Mouse (Mus musculus) myocyte (in vitro differentiated cells): ENCODE results near the gene Tmem150a. TPM values are rescaled to one million over a fixed set of nuclear protein-coding genes. Genes with fewer than 3 reads are reported as not detected.
A peak's percentile ranks its signal among the peaks of the same experiment; 100 is the strongest.

Experiments used
- H3K27me3 ChIP-seq: one replicate; pipeline ENCODE4 v1.6.1; 2011; ENCODE audit not compliant: control insufficient read depth, insufficient read depth, insufficient read length
- H3K36me3 ChIP-seq: one replicate; pipeline ENCODE4 v1.6.1; 2011; ENCODE audit not compliant: control insufficient read depth, insufficient read depth
- H3K4me2 ChIP-seq: one replicate; pipeline ENCODE4 v1.6.1; 2011; ENCODE audit warnings: low read depth, control low read depth
- H3K4me3 ChIP-seq: one replicate; pipeline ENCODE4 v1.5.1; 2011; ENCODE audit warnings: mild to moderate bottlenecking, control low read depth, moderate library complexity
- H3K79me2 ChIP-seq: one replicate; pipeline ENCODE4 v1.6.1; 2011; ENCODE audit not compliant: control insufficient read depth, insufficient read depth
- H3ac ChIP-seq: one replicate; pipeline ENCODE4 v1.6.1; 2011; ENCODE audit not compliant: control insufficient read depth, insufficient read length
- CEBPB ChIP-seq: IDR thresholded peaks from 2 replicates; pipeline ENCODE4 v1.6.1; 2011; ENCODE audit warnings: mild to moderate bottlenecking, moderate library complexity; ENCODE audit not compliant: poor library complexity, insufficient read depth, severe bottlenecking
- E2F4 ChIP-seq: IDR thresholded peaks from one replicate; pipeline ENCODE4 v1.6.1; 2011; ENCODE audit warnings: mild to moderate bottlenecking, control low read depth, moderate library complexity; ENCODE audit not compliant: insufficient read depth
- MAX ChIP-seq: IDR thresholded peaks from one replicate; pipeline ENCODE4 v1.6.1; 2011; ENCODE audit warnings: low read depth, mild to moderate bottlenecking, control low read depth
- MYOD1 ChIP-seq, 3 experiments: IDR thresholded peaks; one replicate each; pipeline ENCODE4 v1.6.1; 2011; ENCODE audit warnings: control low read depth in 2 of 3, low read depth in 2 of 3, mild to moderate bottlenecking in 2 of 3, moderate library complexity in 1 of 3; ENCODE audit not compliant: insufficient read length in 2 of 3, control insufficient read depth in 1 of 3
- MYOG ChIP-seq, 3 experiments: IDR thresholded peaks; one replicate each; pipeline ENCODE4 v1.6.1; 2011; ENCODE audit warnings: control low read depth in 2 of 3, low read depth in 2 of 3, mild to moderate bottlenecking in 2 of 3; ENCODE audit not compliant: insufficient read length in 2 of 3, control insufficient read depth in 1 of 3, insufficient read depth in 1 of 3
- POLR2A ChIP-seq: IDR thresholded peaks from one replicate; pipeline ENCODE4 v1.6.1; 2011; ENCODE audit warnings: low read depth, mild to moderate bottlenecking, control low read depth, moderate library complexity; ENCODE audit not compliant: insufficient read length
- POLR2AphosphoS2 ChIP-seq: IDR thresholded peaks from one replicate; pipeline ENCODE4 v1.6.1; 2011; ENCODE audit warnings: low read depth, control low read depth; ENCODE audit not compliant: insufficient read length
- REST ChIP-seq: IDR thresholded peaks from one replicate; pipeline ENCODE4 v1.6.1; 2011; ENCODE audit warnings: mild to moderate bottlenecking, control low read depth, moderate library complexity; ENCODE audit not compliant: insufficient read depth, insufficient read length
- SRF ChIP-seq: IDR thresholded peaks from one replicate; pipeline ENCODE4 v1.6.1; 2011; ENCODE audit warnings: low read depth; ENCODE audit not compliant: control insufficient read depth, insufficient read length
- TCF12 ChIP-seq: IDR thresholded peaks from one replicate; pipeline ENCODE4 v1.6.1; 2011; ENCODE audit warnings: mild to moderate bottlenecking, control low read depth; ENCODE audit not compliant: poor library complexity, insufficient read depth, severe bottlenecking
- TCF3 ChIP-seq: IDR thresholded peaks from one replicate; pipeline ENCODE4 v1.6.1; 2011; ENCODE audit warnings: low read depth, control low read depth; ENCODE audit not compliant: insufficient read length
- USF1 ChIP-seq: IDR thresholded peaks from one replicate; pipeline ENCODE4 v1.6.1; 2011; ENCODE audit warnings: low read depth, mild to moderate bottlenecking, control low read depth, moderate library complexity
- polyA plus RNA-seq: library from polyadenylated mRNA; unstranded; fragments of >200 nt; fragmentation: generic; extraction: Trizol; gene quantifications from one replicate; pipeline ENCODE4 v1.2.1, GENCODE M21; 2012; ENCODE audit warnings: missing spikeins

Gene Tmem150a
- polyA plus RNA-seq, 1 experiment, result 26.7 TPM

DNA sequence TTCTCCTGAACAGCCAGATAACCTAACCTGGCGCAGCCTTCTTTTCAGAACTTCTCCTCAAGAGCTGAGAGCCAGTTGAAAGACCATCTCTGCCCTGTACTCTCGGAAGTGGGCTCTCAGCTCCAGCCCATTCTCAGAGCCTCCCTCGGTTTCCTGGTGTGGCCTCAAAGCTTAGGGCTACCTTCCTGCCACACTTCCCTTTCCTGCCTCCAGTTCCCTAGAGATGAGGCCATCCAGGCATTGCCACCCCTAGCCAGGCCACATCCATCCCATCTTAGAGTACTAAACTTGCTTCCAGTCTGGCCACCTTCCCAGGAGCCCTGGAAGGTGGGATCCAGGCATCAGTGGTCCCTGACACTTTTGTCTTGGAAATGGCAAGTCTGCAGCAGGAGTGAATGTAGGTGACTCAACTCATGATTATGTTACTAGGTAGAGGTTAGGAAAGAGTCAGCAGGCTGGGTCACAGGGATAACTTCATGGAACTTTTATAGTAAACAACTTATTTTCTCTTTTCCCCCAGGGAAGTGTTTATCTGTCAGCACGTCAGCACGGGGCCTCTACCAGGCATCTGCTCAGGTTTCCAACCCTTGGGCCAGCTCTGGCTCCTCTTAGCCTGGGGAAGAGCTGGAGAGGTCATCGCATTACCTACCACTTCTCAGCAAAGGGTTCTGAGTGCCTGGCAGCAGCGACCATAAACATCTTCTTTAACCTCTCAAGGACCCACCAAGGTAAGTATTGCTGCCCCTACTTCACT lies 24.3 kb downstream of the Tmem150a start:
- Histone ChIP-seq H3K36me3 (no peaks in the 10 kb centered on the region), H3K27me3 (no peaks in the 10 kb centered on the region), H3K79me2 (peaks cover 32% of the 10 kb centered on the region), H3ac (peak overlapping the region; percentile 20), H3K4me3 (peak overlapping the region; percentile 70), H3K4me2 (peak overlapping the region; percentile 89)
- TF ChIP-seq TCF3 (no peak), TCF12 (no peak), POLR2AphosphoS2 (no peak), MYOD1 (IDR thresholded peaks at IDR 0.05; ENCODE audit: control insufficient read depth in 1 of 3, insufficient read length in 2 of 3, low read depth in 2 of 3) (no peak), USF1 (no peak), CEBPB (no peak), MAX (no peak), POLR2A (no peak), SRF (no peak), MYOG (IDR thresholded peaks at IDR 0.05; ENCODE audit: control insufficient read depth in 1 of 3, insufficient read depth in 1 of 3, insufficient read length in 2 of 3, low read depth in 2 of 3) (no peak), E2F4 (no peak)

DNA sequence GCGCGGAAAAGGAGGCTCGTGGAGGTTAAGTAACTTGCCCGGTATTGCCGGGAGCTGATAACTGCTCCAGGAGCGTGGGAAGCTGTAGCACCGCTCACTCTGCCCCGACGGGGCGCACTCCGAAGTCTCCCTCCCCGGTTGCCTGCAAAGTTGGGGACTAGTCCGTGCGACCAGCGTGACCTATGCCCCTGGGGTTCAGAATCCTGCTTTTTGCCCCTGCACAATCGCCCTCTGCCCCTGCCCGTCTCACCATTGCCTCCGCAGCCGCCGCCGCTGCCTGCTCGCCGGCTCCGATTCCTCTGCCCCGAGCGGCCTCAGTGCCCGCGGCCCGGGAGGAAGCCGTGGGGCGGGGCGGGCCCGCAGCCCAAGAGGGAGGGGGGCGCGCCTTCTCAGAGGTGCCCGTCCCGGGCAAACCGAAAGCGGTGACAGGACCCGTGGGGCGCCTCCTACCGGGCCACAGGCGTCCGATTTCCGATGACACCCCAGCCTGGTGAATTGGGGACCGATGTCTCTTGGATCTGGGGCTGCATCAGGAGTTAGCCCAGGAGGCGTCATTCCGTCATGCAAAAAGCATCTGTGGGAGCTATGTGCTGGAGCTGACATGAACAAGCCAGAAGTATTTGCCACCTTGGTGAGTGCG lies 25.0 kb downstream of the Tmem150a start, which contains the start of gene Vamp5:
Vamp5 (minus strand) TSS at position 338 of the 640 bp plus-strand sequence.
- Histone ChIP-seq H3K4me3 (peak within 1 kb of the TSS; percentile 70), H3K27me3 (no peaks in the 10 kb centered on the region), H3K36me3 (no peaks in the 10 kb centered on the region), H3K4me2 (peak within 1 kb of the TSS; percentile 89), H3ac (peak within 1 kb of the TSS; percentile 20), H3K79me2 (peaks cover 29% of the 10 kb centered on the region)
- TF ChIP-seq TCF12 (no peak), POLR2A (peak; percentile 78), POLR2AphosphoS2 (peak; percentile 89)

DNA sequence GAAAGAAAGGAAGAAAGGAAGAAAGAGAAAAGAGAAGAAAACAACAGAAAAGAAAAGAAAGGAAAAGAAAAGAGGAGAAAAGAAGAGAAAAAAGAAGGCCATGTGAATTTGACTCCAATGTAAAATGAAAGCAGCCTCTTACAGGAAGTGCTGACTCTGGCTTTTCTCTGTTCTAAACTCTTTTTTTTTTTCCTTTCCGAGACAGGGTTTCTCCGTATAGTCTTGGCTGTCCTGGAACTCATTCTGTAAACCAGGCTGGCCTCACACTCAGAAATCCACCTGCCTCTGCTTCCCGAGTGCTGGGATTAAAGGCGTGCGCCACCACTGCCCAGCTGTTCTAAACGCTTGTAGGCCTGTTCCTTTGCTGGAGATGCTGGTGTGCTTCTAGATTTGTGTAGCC lies 27.2 kb downstream of the Tmem150a start:
- TF ChIP-seq USF1, result no peak
- TF ChIP-seq MYOD1 (IDR thresholded peaks at IDR 0.05; ENCODE audit: control insufficient read depth in 1 of 3, insufficient read length in 2 of 3, low read depth in 2 of 3), result no peak
- TF ChIP-seq TCF12, result no peak
- no peak for TF ChIP-seq SRF
- TF ChIP-seq TCF3, result no peak
- no peak for TF ChIP-seq MYOG (IDR thresholded peaks at IDR 0.05; ENCODE audit: control insufficient read depth in 1 of 3, insufficient read depth in 1 of 3, insufficient read length in 2 of 3, low read depth in 2 of 3)
- TF ChIP-seq CEBPB, result no peak
- no peak for TF ChIP-seq REST
- no peak for TF ChIP-seq E2F4
- no peak for TF ChIP-seq POLR2A
- TF ChIP-seq MAX, result no peak
- TF ChIP-seq POLR2AphosphoS2, result no peak
- Histone ChIP-seq H3K79me2 (peaks cover 26% of the 10 kb centered on the region), H3K4me2 (peak overlapping the region; percentile 19), H3ac (no peak overlapping the region), H3K4me3 (no peak overlapping the region), H3K36me3 (no peaks in the 10 kb centered on the region), H3K27me3 (no peaks in the 10 kb centered on the region)

DNA sequence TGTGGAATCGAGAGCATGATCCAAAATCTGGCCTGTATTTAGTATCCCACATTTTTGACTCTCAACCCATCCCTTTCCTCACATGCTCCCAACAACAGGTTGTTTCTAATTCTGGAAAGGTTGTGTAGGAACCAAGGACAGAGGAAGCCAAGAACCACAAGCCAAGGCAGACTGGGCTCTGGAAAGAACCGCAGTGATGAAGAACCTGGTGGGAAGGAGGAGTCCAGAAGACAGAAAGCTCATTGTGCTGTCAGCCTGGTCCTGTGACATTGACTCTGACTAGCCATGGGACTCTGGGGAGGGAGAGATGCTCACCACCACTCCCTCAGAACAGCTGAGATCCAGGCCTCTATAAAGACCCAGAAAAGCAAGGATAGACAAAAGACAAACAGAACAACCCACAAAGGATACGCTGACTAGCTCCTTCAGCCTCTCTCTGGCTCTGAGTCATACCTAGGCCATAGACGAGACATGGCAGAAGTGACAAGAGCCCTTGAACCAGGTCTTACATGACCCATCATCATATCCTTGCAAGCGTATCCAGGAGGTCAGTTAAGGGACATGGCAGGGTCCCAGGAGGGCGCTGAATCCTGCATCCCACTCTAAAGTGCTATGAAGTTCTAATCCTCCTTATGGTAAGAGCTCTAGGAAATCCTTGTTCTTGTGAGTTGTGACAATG lies 28.0 kb downstream of the Tmem150a start:
- peaks cover 3% of the 10 kb centered on the region for H3K36me3 ChIP-seq
- peak overlapping the region; percentile 19 for H3K4me2 ChIP-seq
- H3ac ChIP-seq, result no peak overlapping the region
- peaks cover 18% of the 10 kb centered on the region for H3K79me2 ChIP-seq
- peak; percentile 25 for TF ChIP-seq POLR2AphosphoS2
- peak in 2 of 3 experiments; percentile 37 to 52 for TF ChIP-seq MYOG (IDR thresholded peaks at IDR 0.05; ENCODE audit: control insufficient read depth in 1 of 3, insufficient read depth in 1 of 3, insufficient read length in 2 of 3, low read depth in 2 of 3)
- TF ChIP-seq REST, result no peak
- TF ChIP-seq MYOD1 (IDR thresholded peaks at IDR 0.05; ENCODE audit: control insufficient read depth in 1 of 3, insufficient read length in 2 of 3, low read depth in 2 of 3), result peak in 2 of 3 experiments; percentile 36 to 37
- H3K4me3 ChIP-seq, result no peak overlapping the region
- no peaks in the 10 kb centered on the region for H3K27me3 ChIP-seq
